Mouse (Mus musculus): ENCODE measurements around the gene Exo1. TPM values are rescaled to one million over a fixed set of nuclear protein-coding genes. Genes with fewer than 3 reads are reported as not detected.

Gene Exo1
- polyA plus RNA-seq, 1 experiment from 2014 or later = 8.9 TPM

GRCm38 (mm10) chr1:175872028-175872816 is 8.2 kb upstream of the Exo1 start:
- DNase-seq (ENCODE audit: low spot score) (no peak), ATAC-seq (ENCODE audit: low FRiP score, low TSS enrichment) (no peak)
- no peaks in the 10 kb centered on the region for H3K36me3 ChIP-seq (ENCODE audit: control insufficient read depth, insufficient read depth, low read length)

GRCm38 (mm10) chr1:175883398-175883797 is 3.0 kb downstream of the Exo1 start:
- Histone ChIP-seq H3K9ac (ENCODE audit: low read length) (no peak overlapping the region), H3K4me1 (replicated peaks; ENCODE audit: control insufficient read depth, insufficient read depth) (no peaks in the 10 kb centered on the region), H3K9me3 (ENCODE audit: control insufficient read depth, low read length) (no peaks in the 10 kb centered on the region), H3K27me3 (ENCODE audit: control insufficient read depth, insufficient read depth, low read length) (no peaks in the 10 kb centered on the region), H3K4me3 (ENCODE audit: low read depth, low read length) (no peak overlapping the region), H3K36me3 (ENCODE audit: control insufficient read depth, insufficient read depth, low read length) (no peaks in the 10 kb centered on the region), H3K27ac (replicated peaks) (no peak overlapping the region), H3K4me2 (replicated peaks; ENCODE audit: low read depth) (no peak overlapping the region)
- DNase-seq (ENCODE audit: low spot score) (no peak), ATAC-seq (ENCODE audit: low FRiP score, low TSS enrichment) (no peak)
- 53% methylated on average over 3 of the region's 3 CpGs for WGBS
- no peak for TF ChIP-seq CTCF (IDR thresholded peaks at IDR 0.05; ENCODE audit: low read depth)
- no peak for TF ChIP-seq EP300 (optimal IDR thresholded peaks at IDR 0.05)

More at GRCm38 (mm10) chr1:175872028-175872816, 8.2 kb upstream of the Exo1 start:
- Histone ChIP-seq H3K4me1 (replicated peaks; ENCODE audit: control insufficient read depth, insufficient read depth) (no peaks in the 10 kb centered on the region), H3K4me3 (ENCODE audit: low read depth, low read length) (no peak overlapping the region), H3K27ac (replicated peaks) (no peak overlapping the region), H3K9ac (ENCODE audit: low read length) (no peak overlapping the region), H3K4me2 (replicated peaks; ENCODE audit: low read depth) (no peak overlapping the region), H3K27me3 (ENCODE audit: control insufficient read depth, insufficient read depth, low read length) (no peaks in the 10 kb centered on the region), H3K9me3 (ENCODE audit: control insufficient read depth, low read length) (no peaks in the 10 kb centered on the region)
- TF ChIP-seq CTCF (IDR thresholded peaks at IDR 0.05; ENCODE audit: low read depth) (no peak), EP300 (optimal IDR thresholded peaks at IDR 0.05) (no peak)
- 64% methylated on average over 6 of the region's 6 CpGs for WGBS

GRCm38 (mm10) chr1:175893263-175893662 is 12.9 kb downstream of the Exo1 start:
- no peak for DNase-seq (ENCODE audit: low spot score)
- 82% methylated on average over 6 of the region's 6 CpGs for WGBS
- no peak overlapping the region for H3K4me2 ChIP-seq (replicated peaks; ENCODE audit: low read depth)
- no peaks in the 10 kb centered on the region for H3K27me3 ChIP-seq (ENCODE audit: control insufficient read depth, insufficient read depth, low read length)
- no peak overlapping the region for H3K9ac ChIP-seq (ENCODE audit: low read length)
- no peaks in the 10 kb centered on the region for H3K4me1 ChIP-seq (replicated peaks; ENCODE audit: control insufficient read depth, insufficient read depth)
- TF ChIP-seq CTCF (IDR thresholded peaks at IDR 0.05; ENCODE audit: low read depth) = no peak
- TF ChIP-seq EP300 (optimal IDR thresholded peaks at IDR 0.05) = no peak
- H3K27ac ChIP-seq (replicated peaks) = no peak overlapping the region
- H3K36me3 ChIP-seq (ENCODE audit: control insufficient read depth, insufficient read depth, low read length) = no peaks in the 10 kb centered on the region
- no peak overlapping the region for H3K4me3 ChIP-seq (ENCODE audit: low read depth, low read length)
- no peak for ATAC-seq (ENCODE audit: low FRiP score, low TSS enrichment)
- H3K9me3 ChIP-seq (ENCODE audit: control insufficient read depth, low read length) = no peaks in the 10 kb centered on the region

- DNase-seq (ENCODE audit: low spot score) (no peak), ATAC-seq (ENCODE audit: low FRiP score, low TSS enrichment) (no peak)
- Histone ChIP-seq H3K36me3 (ENCODE audit: control insufficient read depth, insufficient read depth, low read length) (no peaks in the 10 kb centered on the region), H3K9me3 (ENCODE audit: control insufficient read depth, low read length) (no peaks in the 10 kb centered on the region), H3K4me2 (replicated peaks; ENCODE audit: low read depth) (no peak overlapping the region), H3K27ac (replicated peaks) (no peak overlapping the region), H3K9ac (ENCODE audit: low read length) (no peak overlapping the region), H3K4me3 (ENCODE audit: low read depth, low read length) (no peak overlapping the region), H3K4me1 (replicated peaks; ENCODE audit: control insufficient read depth, insufficient read depth) (no peaks in the 10 kb centered on the region), H3K27me3 (ENCODE audit: control insufficient read depth, insufficient read depth, low read length) (no peaks in the 10 kb centered on the region)
- no peak for TF ChIP-seq CTCF (IDR thresholded peaks at IDR 0.05; ENCODE audit: low read depth)
- WGBS = 90% methylated on average over 12 of the region's 12 CpGs
Observed at GRCm38 (mm10) chr1:175893726-175894125, 13.3 kb downstream of the Exo1 start.

- WGBS = 85% methylated on average over 2 of the region's 2 CpGs
- Histone ChIP-seq H3K27me3 (ENCODE audit: control insufficient read depth, insufficient read depth, low read length) (no peaks in the 10 kb centered on the region), H3K9me3 (ENCODE audit: control insufficient read depth, low read length) (no peaks in the 10 kb centered on the region), H3K4me1 (replicated peaks; ENCODE audit: control insufficient read depth, insufficient read depth) (0 out of 2 replicates have a peak, but pooled peaks cover 2% of the 10 kb centered on the region), H3K4me2 (replicated peaks; ENCODE audit: low read depth) (no peak overlapping the region), H3K4me3 (ENCODE audit: low read depth, low read length) (no peak overlapping the region), H3K9ac (ENCODE audit: low read length) (no peak overlapping the region), H3K27ac (replicated peaks) (no peak overlapping the region), H3K36me3 (ENCODE audit: control insufficient read depth, insufficient read depth, low read length) (no peaks in the 10 kb centered on the region)
- ATAC-seq (ENCODE audit: low FRiP score, low TSS enrichment) (no peak), DNase-seq (ENCODE audit: low spot score) (no peak)
- TF ChIP-seq CTCF (IDR thresholded peaks at IDR 0.05; ENCODE audit: low read depth) (no peak), EP300 (optimal IDR thresholded peaks at IDR 0.05) (no peak)
Observed at GRCm38 (mm10) chr1:175911207-175911606, 30.8 kb downstream of the Exo1 start.

GRCm38 (mm10) chr1:175912038-175912437 is 31.7 kb downstream of the Exo1 start:
- no peaks in the 10 kb centered on the region for H3K36me3 ChIP-seq (ENCODE audit: control insufficient read depth, insufficient read depth, low read length)
- H3K4me2 ChIP-seq (replicated peaks; ENCODE audit: low read depth) = no peak overlapping the region
- H3K9me3 ChIP-seq (ENCODE audit: control insufficient read depth, low read length) = no peaks in the 10 kb centered on the region
- no peaks in the 10 kb centered on the region for H3K27me3 ChIP-seq (ENCODE audit: control insufficient read depth, insufficient read depth, low read length)
- TF ChIP-seq EP300 (optimal IDR thresholded peaks at IDR 0.05) (no peak), CTCF (IDR thresholded peaks at IDR 0.05; ENCODE audit: low read depth) (no peak)
- H3K27ac ChIP-seq (replicated peaks) = no peak overlapping the region
- 0 out of 2 replicates have a peak, but pooled peaks cover 2% of the 10 kb centered on the region for H3K4me1 ChIP-seq (replicated peaks; ENCODE audit: control insufficient read depth, insufficient read depth)
- H3K4me3 ChIP-seq (ENCODE audit: low read depth, low read length) = no peak overlapping the region
- DNase-seq (ENCODE audit: low spot score) = no peak
- no peak overlapping the region for H3K9ac ChIP-seq (ENCODE audit: low read length)
- ATAC-seq (ENCODE audit: low FRiP score, low TSS enrichment) = no peak
- 81% methylated on average over 3 of the region's 3 CpGs for WGBS

All from stomach, postnatal 0 days (tissue).